Mouse (Mus musculus) forebrain, embryonic 12.5 days (tissue): ENCODE data around the gene Ppdpf. TPM values are rescaled to one million over a fixed set of nuclear protein-coding genes. Genes with fewer than 3 reads are reported as not detected.

ENCODE experiments used
- ATAC-seq: fragments of 200-750 bp; cut with Nextera tagmentation; 2 replicates; pipeline ENCODE4 v1.8.0; 2017; ENCODE audit warnings: moderate TSS enrichment; ENCODE audit not compliant: low FRiP score
- H3K27ac ChIP-seq: fragments of 300-500 bp; sonication (generic); 2 replicates; pipeline ENCODE4 v1.5.1; 2016; ENCODE audit warnings: mild to moderate bottlenecking
- H3K27me3 ChIP-seq: fragments of 300-500 bp; sonication (generic); 2 replicates; pipeline ENCODE4 v1.6.1; 2016; ENCODE audit warnings: mild to moderate bottlenecking
- H3K36me3 ChIP-seq: fragments of 300-500 bp; sonication (generic); replicated peaks from 2 replicates; pipeline ENCODE4 v1.6.1; 2016; ENCODE audit warnings: mild to moderate bottlenecking
- H3K4me1 ChIP-seq: fragments of 300-500 bp; sonication (generic); 2 replicates; pipeline ENCODE4 v1.6.1; 2016
- H3K4me2 ChIP-seq: fragments of 300-500 bp; sonication (generic); 2 replicates; pipeline ENCODE4 v1.6.1; 2016; ENCODE audit warnings: mild to moderate bottlenecking, moderate library complexity
- H3K4me3 ChIP-seq: fragments of 300-500 bp; sonication (generic); replicated peaks from 2 replicates; pipeline ENCODE4 v1.5.1; 2016; ENCODE audit warnings: mild to moderate bottlenecking
- H3K9ac ChIP-seq: fragments of 300-500 bp; sonication (generic); 2 replicates; pipeline ENCODE4 v1.6.1; 2016; ENCODE audit warnings: mild to moderate bottlenecking
- H3K9me3 ChIP-seq: fragments of 300-500 bp; sonication (generic); 2 replicates; pipeline ENCODE4 v1.6.1; 2016
- WGBS: fragments of 180-500 bp; shearing (Covaris S2); methylation state at CpG from one replicate; pipeline ENCODE4 v1.1.7; 2016; 5-methylcytosine and 5-hydroxymethylcytosine counted together
- polyA plus RNA-seq: library from polyadenylated mRNA; unstranded; fragments of >200 nt; fragmentation: Nextera tagmentation; extraction: Ambion mirVana; gene quantifications from 2 replicates; pipeline ENCODE4 v1.2.1, GENCODE M21; 2016

Ppdpf gene
- 483 and 484 TPM in 2 replicates for polyA plus RNA-seq

GRCm38 (mm10) chr2:181187121-181188000 is at the start of gene Ppdpf:
Gene Ppdpf (plus strand): TSS chr2:181187247.
- peak within 1 kb of the TSS; percentile 95 for H3K9ac ChIP-seq
- peaks cover 12% of the 10 kb centered on the region for H3K36me3 ChIP-seq
- peak within 1 kb of the TSS; percentile 75 for H3K4me3 ChIP-seq
- no peaks in the 10 kb centered on the region for H3K9me3 ChIP-seq
- peak within 1 kb of the TSS; percentile 96 for H3K27ac ChIP-seq
- H3K4me1 ChIP-seq, result peaks cover 9% of the 10 kb centered on the region
- ATAC-seq, result peak; percentile 93
- H3K4me2 ChIP-seq, result peak within 1 kb of the TSS; percentile 60
- WGBS, result under 1% methylated on average over 64 of the region's 64 CpGs
- H3K27me3 ChIP-seq, result 0 out of 2 replicates have a peak, but pooled peaks cover 2% of the 10 kb centered on the region

- peaks cover 65% of the 10 kb centered on the region for H3K27me3 ChIP-seq
- H3K9me3 ChIP-seq, result no peaks in the 10 kb centered on the region
- no peaks in the 10 kb centered on the region for H3K36me3 ChIP-seq
Measured at GRCm38 (mm10) chr2:181139641-181140193, 47.3 kb upstream of the Ppdpf start.

GRCm38 (mm10) chr2:181142703-181143135 is 44.3 kb upstream of the Ppdpf start:
- H3K27ac ChIP-seq, result no peak overlapping the region
- no peak for ATAC-seq
- H3K4me3 ChIP-seq, result no peak overlapping the region
- no peak overlapping the region for H3K4me2 ChIP-seq
- peaks cover 54% of the 10 kb centered on the region for H3K27me3 ChIP-seq
- no peaks in the 10 kb centered on the region for H3K36me3 ChIP-seq
- no peaks in the 10 kb centered on the region for H3K9me3 ChIP-seq
- 69% methylated on average over 8 of the region's 8 CpGs for WGBS
- peaks cover 5% of the 10 kb centered on the region; the same call in 1 of the 2 replicates for H3K4me1 ChIP-seq
- no peak overlapping the region for H3K9ac ChIP-seq

More at GRCm38 (mm10) chr2:181139641-181140193, 47.3 kb upstream of the Ppdpf start:
- WGBS, result 92% methylated on average over 5 of the region's 5 CpGs
- no peak overlapping the region for H3K4me2 ChIP-seq
- no peak overlapping the region for H3K4me3 ChIP-seq
- H3K27ac ChIP-seq, result no peak overlapping the region
- no peak overlapping the region for H3K9ac ChIP-seq
- peaks cover 3% of the 10 kb centered on the region; the same call in 1 of the 2 replicates for H3K4me1 ChIP-seq
- ATAC-seq, result no peak

DNA sequence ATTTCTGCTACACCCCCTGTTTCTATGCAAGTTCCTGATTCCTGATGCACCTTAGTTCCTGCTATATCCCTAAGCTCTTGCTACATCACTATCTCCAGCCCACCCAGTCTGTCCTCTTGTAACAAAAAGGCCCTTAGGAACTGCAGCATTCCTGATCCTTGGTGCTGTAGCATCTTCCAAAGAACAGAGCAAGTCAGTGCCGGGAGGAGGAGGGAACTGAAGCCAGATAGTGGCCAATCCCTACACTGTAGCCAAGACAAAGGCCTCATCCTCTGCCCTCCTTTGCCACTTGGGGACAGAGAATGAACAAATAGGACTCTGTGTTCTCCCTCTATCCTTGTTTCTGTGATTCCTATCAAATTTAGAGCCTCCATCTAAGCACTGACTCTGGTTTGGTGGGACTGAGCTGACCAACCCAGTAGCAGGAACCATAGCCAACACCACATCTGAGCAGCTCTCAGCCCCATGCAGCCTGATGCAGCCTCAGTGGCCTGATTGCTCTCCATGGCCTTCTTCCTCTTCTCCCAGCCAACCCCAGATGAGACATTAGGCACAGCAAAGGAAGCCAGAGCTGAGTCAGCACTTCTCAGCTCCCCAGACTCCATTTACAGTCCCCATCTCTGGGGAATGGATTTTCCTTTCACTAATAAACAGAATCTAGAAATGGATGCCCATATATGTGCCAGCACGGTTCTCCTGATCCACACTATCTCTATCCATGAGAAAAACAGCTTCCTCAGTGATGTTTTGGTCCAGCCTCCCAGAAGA is 43.4 kb upstream of the Ppdpf start:
- no peak for ATAC-seq
- no peak overlapping the region for H3K4me2 ChIP-seq
- peaks cover 14% of the 10 kb centered on the region for H3K4me1 ChIP-seq
- H3K9ac ChIP-seq, result no peak overlapping the region
- no peaks in the 10 kb centered on the region for H3K36me3 ChIP-seq
- H3K27me3 ChIP-seq, result peaks cover 54% of the 10 kb centered on the region
- no peak overlapping the region for H3K27ac ChIP-seq
- no peaks in the 10 kb centered on the region for H3K9me3 ChIP-seq
- H3K4me3 ChIP-seq, result no peak overlapping the region
- WGBS, result 68% methylated on average over 2 of the region's 2 CpGs

GRCm38 (mm10) chr2:181144675-181145074 is 42.4 kb upstream of the Ppdpf start:
- Histone ChIP-seq H3K4me1 (peaks cover 14% of the 10 kb centered on the region), H3K4me3 (no peak overlapping the region), H3K27ac (no peak overlapping the region), H3K4me2 (no peak overlapping the region), H3K36me3 (no peaks in the 10 kb centered on the region), H3K9ac (no peak overlapping the region), H3K27me3 (peaks cover 53% of the 10 kb centered on the region), H3K9me3 (no peaks in the 10 kb centered on the region)
- 76% methylated on average over 2 of the region's 2 CpGs for WGBS
- no peak for ATAC-seq

- Histone ChIP-seq H3K4me1 (peaks cover 14% of the 10 kb centered on the region), H3K9ac (0 out of 2 replicates have a peak overlapping the region, but pooled peaks have one; percentile 54), H3K9me3 (no peaks in the 10 kb centered on the region), H3K36me3 (no peaks in the 10 kb centered on the region), H3K4me2 (peak overlapping the region; percentile 94), H3K4me3 (peak overlapping the region; percentile 52), H3K27ac (no peak overlapping the region), H3K27me3 (peaks cover 61% of the 10 kb centered on the region)
- 54% methylated on average over 4 of the region's 4 CpGs for WGBS
- no peak for ATAC-seq
Measured at GRCm38 (mm10) chr2:181146976-181147545, 40.0 kb upstream of the Ppdpf start.

DNA sequence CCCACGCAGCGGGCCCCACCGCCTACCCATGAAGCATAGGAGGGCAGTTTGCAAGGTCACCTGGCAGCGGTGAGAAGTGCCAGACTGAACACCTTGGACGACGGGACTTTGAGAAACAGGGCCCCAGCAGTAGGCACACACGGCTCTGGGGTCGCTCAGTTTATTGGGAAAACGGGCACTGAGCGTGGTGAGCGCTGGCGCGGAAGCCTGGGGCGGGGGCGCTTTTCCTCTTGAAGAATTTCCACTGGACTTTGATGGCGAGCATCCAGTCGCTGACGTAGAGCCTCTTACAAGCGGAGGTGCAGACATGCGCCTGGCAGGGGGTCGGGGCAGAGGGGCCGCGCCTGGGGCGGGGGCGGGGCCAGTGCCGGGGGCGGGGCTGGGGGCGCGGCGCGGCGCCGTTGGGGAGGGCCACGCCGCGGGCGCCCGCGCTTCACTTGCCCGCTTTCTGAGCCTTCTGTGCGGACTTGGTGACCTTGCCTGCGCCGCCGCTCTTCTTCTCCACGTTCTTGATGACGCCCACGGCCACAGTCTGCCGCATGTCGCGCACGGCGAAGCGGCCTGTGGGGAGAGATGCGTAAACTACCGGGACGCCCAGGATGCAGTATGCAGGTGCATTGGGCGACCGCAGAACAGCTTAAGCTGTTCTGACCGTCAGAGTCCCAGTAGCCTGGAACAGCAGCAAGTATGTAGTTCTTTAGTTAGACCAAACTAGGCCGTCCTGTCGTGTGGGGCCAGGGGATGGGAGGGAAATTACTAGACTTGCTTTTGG is 39.3 kb upstream of the Ppdpf start:
- peak overlapping the region; percentile 94 for H3K4me2 ChIP-seq
- peak overlapping the region; percentile 54 for H3K9ac ChIP-seq
- peak; percentile 69 for ATAC-seq
- H3K4me3 ChIP-seq, result peak overlapping the region; percentile 52
- H3K4me1 ChIP-seq, result peaks cover 14% of the 10 kb centered on the region
- H3K27ac ChIP-seq, result no peak overlapping the region
- no peaks in the 10 kb centered on the region for H3K9me3 ChIP-seq
- under 1% methylated on average over 47 of the region's 61 CpGs for WGBS
- H3K36me3 ChIP-seq, result no peaks in the 10 kb centered on the region
- peaks cover 59% of the 10 kb centered on the region for H3K27me3 ChIP-seq

DNA sequence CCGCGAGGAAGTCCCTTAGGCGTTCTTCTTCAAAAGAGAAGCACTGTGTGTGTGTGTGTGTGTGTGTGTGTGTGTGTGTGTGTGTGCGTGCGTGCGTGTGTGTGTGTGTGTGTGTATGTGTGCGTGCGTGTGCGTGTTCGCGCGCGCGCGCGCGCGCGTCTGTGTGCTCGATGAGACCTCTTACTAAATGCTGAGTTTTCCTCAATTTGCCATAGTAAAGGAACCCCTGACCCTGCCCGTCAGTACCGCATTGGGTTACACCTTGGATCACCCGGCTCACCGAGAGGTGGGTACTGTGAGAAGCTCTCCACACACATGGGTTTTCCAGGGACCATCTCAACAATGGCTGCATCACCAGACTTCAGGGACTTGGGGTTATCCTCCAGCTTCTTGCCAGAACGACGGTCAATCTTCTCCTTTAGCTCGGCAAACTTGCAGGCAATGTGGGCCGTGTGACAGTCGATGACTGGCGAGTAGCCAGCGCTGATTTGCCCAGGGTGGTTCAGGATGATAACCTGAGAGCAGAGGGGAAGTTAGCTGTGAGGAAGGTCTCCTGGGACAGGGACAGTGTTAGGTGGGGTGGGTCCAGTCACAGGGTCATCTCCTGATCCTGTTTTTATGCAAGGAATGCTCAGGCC is 38.6 kb upstream of the Ppdpf start:
- no peaks in the 10 kb centered on the region for H3K36me3 ChIP-seq
- 10% methylated on average over 31 of the region's 31 CpGs for WGBS
- H3K27me3 ChIP-seq, result peaks cover 57% of the 10 kb centered on the region
- peak overlapping the region; percentile 94 for H3K4me2 ChIP-seq
- H3K27ac ChIP-seq, result no peak overlapping the region
- H3K9me3 ChIP-seq, result no peaks in the 10 kb centered on the region
- no peak for ATAC-seq
- peak overlapping the region; percentile 52 for H3K4me3 ChIP-seq
- H3K9ac ChIP-seq, result peak overlapping the region; percentile 54; the same call in 1 of the 2 replicates
- peaks cover 14% of the 10 kb centered on the region for H3K4me1 ChIP-seq

DNA sequence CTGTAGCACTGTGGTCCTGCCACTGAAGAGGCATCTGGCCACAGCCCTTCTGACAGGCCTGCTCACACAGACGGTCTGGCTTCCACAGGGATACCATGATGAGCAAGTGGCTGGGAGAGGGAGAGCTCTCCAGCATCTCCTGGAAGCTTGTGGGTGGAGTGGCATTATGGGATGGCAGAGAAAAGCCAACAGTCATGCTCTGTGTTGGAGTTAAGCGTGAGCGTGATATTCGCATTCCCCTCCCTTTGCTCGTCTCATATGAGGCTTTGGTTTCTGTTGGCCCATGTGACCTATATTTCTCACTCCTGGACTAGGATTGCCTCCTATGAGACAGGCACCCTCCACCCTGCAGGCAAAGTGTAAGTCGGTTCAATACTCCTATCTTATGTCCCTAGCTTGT is 36.8 kb upstream of the Ppdpf start:
- Histone ChIP-seq H3K9me3 (no peaks in the 10 kb centered on the region), H3K4me1 (peaks cover 14% of the 10 kb centered on the region), H3K4me2 (no peak overlapping the region), H3K27me3 (peaks cover 58% of the 10 kb centered on the region), H3K9ac (no peak overlapping the region), H3K27ac (no peak overlapping the region), H3K4me3 (no peak overlapping the region), H3K36me3 (no peaks in the 10 kb centered on the region)
- WGBS, result 78% methylated on average over 6 of the region's 6 CpGs
- no peak for ATAC-seq

GRCm38 (mm10) chr2:181152701-181153100 is 34.3 kb upstream of the Ppdpf start:
- H3K4me2 ChIP-seq, result no peak overlapping the region
- no peak overlapping the region for H3K4me3 ChIP-seq
- 96% methylated on average over 17 of the region's 17 CpGs for WGBS
- no peak overlapping the region for H3K9ac ChIP-seq
- no peaks in the 10 kb centered on the region for H3K36me3 ChIP-seq
- H3K27me3 ChIP-seq, result peaks cover 66% of the 10 kb centered on the region
- no peak overlapping the region for H3K27ac ChIP-seq
- H3K9me3 ChIP-seq, result no peaks in the 10 kb centered on the region
- peaks cover 26% of the 10 kb centered on the region for H3K4me1 ChIP-seq
- no peak for ATAC-seq

- Histone ChIP-seq H3K4me2 (no peak overlapping the region), H3K27ac (no peak overlapping the region), H3K4me1 (peaks cover 22% of the 10 kb centered on the region), H3K36me3 (no peaks in the 10 kb centered on the region), H3K9me3 (no peaks in the 10 kb centered on the region), H3K4me3 (no peak overlapping the region), H3K27me3 (peaks cover 71% of the 10 kb centered on the region), H3K9ac (no peak overlapping the region)
- 82% methylated on average over 1 of the region's 1 CpGs for WGBS
- ATAC-seq, result no peak
Measured at GRCm38 (mm10) chr2:181153131-181153530, 33.9 kb upstream of the Ppdpf start.
